Mouse (Mus musculus) neural tube, embryonic 15.5 days (tissue): Measurements from ENCODE around the gene Mroh2a. TPM values are rescaled to one million over a fixed set of nuclear protein-coding genes. Genes with fewer than 3 reads are reported as not detected.

Source experiments
- ATAC-seq: fragments of 200-750 bp; cut with Nextera tagmentation; 2 replicates; pipeline ENCODE4 v1.8.0; 2017; ENCODE audit warnings: mild to moderate bottlenecking, moderate TSS enrichment, moderate library complexity; ENCODE audit not compliant: low FRiP score
- H3K27ac ChIP-seq: fragments of 300-500 bp; sonication (generic); replicated peaks from 2 replicates; pipeline ENCODE4 v1.5.1; 2015; ENCODE audit warnings: mild to moderate bottlenecking, inconsistent platforms
- H3K27me3 ChIP-seq: fragments of 300-500 bp; sonication (generic); replicated peaks from 2 replicates; pipeline ENCODE4 v1.6.1; 2015; ENCODE audit warnings: inconsistent platforms
- H3K36me3 ChIP-seq: fragments of 300-500 bp; sonication (generic); 2 replicates; pipeline ENCODE4 v1.6.1; 2015; ENCODE audit warnings: inconsistent platforms
- H3K4me1 ChIP-seq: fragments of 300-500 bp; sonication (generic); 2 replicates; pipeline ENCODE4 v1.6.1; 2015; ENCODE audit warnings: inconsistent platforms
- H3K4me2 ChIP-seq: fragments of 300-500 bp; sonication (generic); 2 replicates; pipeline ENCODE4 v1.6.1; 2015; ENCODE audit warnings: inconsistent platforms, mild to moderate bottlenecking, moderate library complexity
- H3K4me3 ChIP-seq: fragments of 300-500 bp; sonication (generic); replicated peaks from 2 replicates; pipeline ENCODE4 v1.5.1; 2015; ENCODE audit warnings: mild to moderate bottlenecking, inconsistent platforms
- H3K9ac ChIP-seq: fragments of 300-500 bp; sonication (generic); replicated peaks from 2 replicates; pipeline ENCODE4 v1.6.1; 2015; ENCODE audit warnings: mild to moderate bottlenecking, inconsistent platforms
- H3K9me3 ChIP-seq: fragments of 300-500 bp; sonication (generic); replicated peaks from 2 replicates; pipeline ENCODE4 v1.6.1; 2016; ENCODE audit warnings: inconsistent platforms
- WGBS: fragments of 180-500 bp; shearing (Covaris S2); methylation state at CpG from one replicate; pipeline ENCODE4 v1.1.7; 2015; ENCODE audit warnings: mixed read lengths; 5-methylcytosine and 5-hydroxymethylcytosine counted together
- polyA plus RNA-seq: library from polyadenylated mRNA; unstranded; fragments of >200 nt; fragmentation: Nextera tagmentation; extraction: Ambion mirVana; gene quantifications from 2 replicates; pipeline ENCODE4 v1.2.1, GENCODE M21; 2015

Mroh2a gene
- polyA plus RNA-seq, 1 experiment from 2014 or later: 0.69 TPM

DNA sequence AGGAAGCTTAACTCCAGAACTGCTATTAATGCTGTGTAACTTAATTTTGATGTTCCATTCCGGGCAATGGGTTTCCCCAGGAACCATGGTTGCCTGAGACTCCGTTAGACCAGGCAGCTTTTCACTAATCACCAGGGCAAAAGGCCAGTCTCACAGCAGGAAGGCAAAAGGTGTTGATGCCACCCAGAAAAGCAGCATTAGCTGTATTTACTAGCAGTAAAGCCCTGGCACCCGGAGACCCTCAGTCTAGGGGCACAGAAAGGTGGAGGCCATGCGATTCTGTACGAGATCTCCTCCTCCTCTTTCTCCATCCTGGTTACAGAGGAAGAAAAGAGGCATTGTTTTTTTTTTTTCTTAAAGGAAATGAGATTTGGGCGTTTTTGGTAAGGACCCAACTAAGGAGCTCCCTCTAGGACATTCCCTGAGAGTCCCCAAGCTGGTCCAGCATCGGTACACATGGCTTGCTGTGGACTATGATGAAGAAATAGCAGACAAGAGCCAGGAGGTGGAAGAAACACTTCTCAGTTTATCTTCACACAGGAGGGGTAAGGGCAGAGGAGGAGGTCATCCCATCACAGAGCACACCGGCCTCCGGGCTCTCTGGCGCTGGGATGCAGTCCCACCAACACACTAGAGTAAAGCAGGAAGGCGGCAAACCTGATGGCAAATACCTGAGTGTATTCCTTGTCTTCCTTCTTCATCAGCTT lies 47.7 kb downstream of the Mroh2a start:
- Histone ChIP-seq H3K9me3 (no peaks in the 10 kb centered on the region), H3K4me3 (no peak overlapping the region), H3K9ac (no peak overlapping the region), H3K27me3 (0 out of 2 replicates have a peak, but pooled peaks cover 3% of the 10 kb centered on the region), H3K27ac (no peak overlapping the region), H3K4me1 (peaks cover 28% of the 10 kb centered on the region), H3K36me3 (peaks cover 34% of the 10 kb centered on the region), H3K4me2 (no peak overlapping the region)
- ATAC-seq: no peak
- 76% methylated on average over 11 of the region's 11 CpGs for WGBS

DNA sequence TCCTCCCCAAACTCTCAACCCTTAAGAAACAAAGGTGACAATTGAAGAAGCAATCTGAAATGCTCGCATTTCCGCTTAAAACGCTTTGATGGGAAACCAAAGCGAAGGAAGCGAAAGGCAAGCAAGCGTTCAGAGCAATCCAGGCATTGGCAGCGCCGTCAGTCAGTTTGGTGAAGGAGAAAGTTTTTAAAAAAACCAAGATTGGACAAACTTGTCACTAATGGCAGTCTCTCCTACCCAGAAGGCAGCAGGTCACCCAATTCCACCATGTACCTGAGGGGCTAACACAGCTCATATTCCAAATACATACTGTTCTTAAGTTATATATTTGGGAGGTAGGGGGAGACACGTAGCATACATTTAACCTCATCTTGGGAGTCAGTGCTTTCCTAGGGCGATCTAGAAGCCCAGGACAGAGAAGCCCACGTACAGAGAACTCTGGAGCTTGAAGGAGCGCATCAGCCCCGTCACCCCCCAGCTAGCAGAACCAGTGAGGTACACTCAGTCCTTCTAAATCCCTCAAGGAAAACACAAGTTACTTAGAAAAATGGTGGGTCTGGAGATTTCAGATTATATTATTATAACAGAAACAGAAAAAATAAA lies 48.4 kb downstream of the Mroh2a start:
- no peak for ATAC-seq
- whole genome bisulfite sequencing: 70% methylated on average over 13 of the region's 13 CpGs

DNA sequence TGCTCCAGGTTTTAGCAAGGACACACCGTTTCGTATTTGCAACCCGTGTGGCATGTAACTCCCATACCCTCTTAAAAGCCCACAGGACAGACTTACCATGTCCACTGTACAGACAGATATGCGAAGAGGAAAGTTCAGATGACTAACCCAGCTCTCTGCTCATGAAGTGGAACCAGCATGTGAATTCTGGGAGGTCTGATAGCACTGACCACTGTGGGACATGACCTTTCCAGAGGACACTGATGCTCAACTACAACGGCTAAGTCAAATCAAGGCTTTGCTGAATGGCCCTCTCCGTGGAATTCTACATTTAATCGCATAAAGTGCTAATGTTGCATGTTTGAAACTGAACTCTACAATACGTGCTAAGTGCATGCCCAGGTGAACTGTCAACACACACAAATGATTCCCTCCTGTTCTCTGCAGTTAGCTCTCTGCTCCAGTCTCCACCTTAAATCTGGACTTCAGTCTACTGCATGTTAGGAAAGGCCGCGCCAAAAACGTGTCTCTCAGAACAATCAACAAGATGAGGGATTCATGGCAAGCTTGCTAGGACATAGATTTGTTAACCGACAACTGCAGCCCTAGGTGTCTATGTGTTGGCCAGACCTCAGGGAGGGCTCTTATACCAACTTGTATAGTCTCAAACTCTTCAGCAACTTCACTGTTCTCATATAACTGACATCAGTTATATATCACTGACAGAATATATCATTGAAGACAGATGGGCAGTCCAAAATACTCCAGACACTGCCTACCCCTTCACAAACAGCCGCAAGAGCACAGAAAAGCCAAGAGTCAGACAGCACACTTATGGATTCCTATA lies 49.1 kb downstream of the Mroh2a start:
- peak overlapping the region; percentile 61 for H3K4me2 ChIP-seq
- ATAC-seq: no peak
- peaks cover 28% of the 10 kb centered on the region for H3K4me1 ChIP-seq
- WGBS: 68% methylated on average over 13 of the region's 13 CpGs
- peak overlapping the region; percentile 46 for H3K4me3 ChIP-seq
- no peak overlapping the region for H3K27ac ChIP-seq
- no peaks in the 10 kb centered on the region for H3K9me3 ChIP-seq
- H3K36me3 ChIP-seq: peaks cover 29% of the 10 kb centered on the region
- H3K27me3 ChIP-seq: 0 out of 2 replicates have a peak, but pooled peaks cover 4% of the 10 kb centered on the region
- peak overlapping the region; percentile 61 for H3K9ac ChIP-seq

More for the DNA sequence above, 48.4 kb downstream of the Mroh2a start:
- H3K36me3 ChIP-seq: peaks cover 29% of the 10 kb centered on the region
- H3K4me3 ChIP-seq: no peak overlapping the region
- no peak overlapping the region for H3K27ac ChIP-seq
- no peak overlapping the region for H3K4me2 ChIP-seq
- no peak overlapping the region for H3K9ac ChIP-seq
- H3K27me3 ChIP-seq: 0 out of 2 replicates have a peak, but pooled peaks cover 4% of the 10 kb centered on the region
- H3K4me1 ChIP-seq: peaks cover 28% of the 10 kb centered on the region
- H3K9me3 ChIP-seq: no peaks in the 10 kb centered on the region

DNA sequence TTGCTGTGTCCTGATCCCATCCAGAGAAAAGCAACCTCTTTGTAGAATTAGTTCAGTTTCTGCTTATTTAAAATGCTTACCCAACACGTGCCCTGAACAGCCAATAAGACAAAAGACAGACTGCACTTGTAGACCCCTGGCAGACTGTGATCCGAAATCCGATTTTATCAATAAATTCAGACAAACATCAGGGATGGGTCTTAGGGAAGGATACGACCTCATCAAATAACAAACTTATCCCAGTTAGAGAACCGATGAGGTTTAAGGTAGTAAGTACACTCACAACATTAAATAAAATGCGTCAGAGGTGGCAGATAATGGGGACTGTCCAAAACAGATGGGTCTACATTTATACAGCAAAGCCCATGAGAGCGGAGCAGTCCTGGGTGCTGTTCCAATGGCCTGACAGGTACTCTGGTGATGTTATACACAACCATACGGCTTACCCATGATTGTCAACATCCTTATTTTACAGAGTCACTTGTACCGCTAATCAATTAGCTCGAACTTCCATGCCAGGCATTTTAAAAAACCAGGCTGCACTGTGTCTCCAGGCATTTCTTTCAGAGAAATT lies 49.8 kb downstream of the Mroh2a start:
- H3K4me1 ChIP-seq: peaks cover 28% of the 10 kb centered on the region
- 31% methylated on average over 10 of the region's 10 CpGs for WGBS
- H3K27me3 ChIP-seq: 0 out of 2 replicates have a peak, but pooled peaks cover 4% of the 10 kb centered on the region
- ATAC-seq: peak; percentile 45
- H3K36me3 ChIP-seq: peaks cover 25% of the 10 kb centered on the region
- H3K9ac ChIP-seq: peak overlapping the region; percentile 61
- H3K4me3 ChIP-seq: peak overlapping the region; percentile 46
- peak overlapping the region; percentile 61 for H3K4me2 ChIP-seq
- H3K9me3 ChIP-seq: 0 out of 2 replicates have a peak, but pooled peaks cover 2% of the 10 kb centered on the region
- H3K27ac ChIP-seq: peak overlapping the region; percentile 72

DNA sequence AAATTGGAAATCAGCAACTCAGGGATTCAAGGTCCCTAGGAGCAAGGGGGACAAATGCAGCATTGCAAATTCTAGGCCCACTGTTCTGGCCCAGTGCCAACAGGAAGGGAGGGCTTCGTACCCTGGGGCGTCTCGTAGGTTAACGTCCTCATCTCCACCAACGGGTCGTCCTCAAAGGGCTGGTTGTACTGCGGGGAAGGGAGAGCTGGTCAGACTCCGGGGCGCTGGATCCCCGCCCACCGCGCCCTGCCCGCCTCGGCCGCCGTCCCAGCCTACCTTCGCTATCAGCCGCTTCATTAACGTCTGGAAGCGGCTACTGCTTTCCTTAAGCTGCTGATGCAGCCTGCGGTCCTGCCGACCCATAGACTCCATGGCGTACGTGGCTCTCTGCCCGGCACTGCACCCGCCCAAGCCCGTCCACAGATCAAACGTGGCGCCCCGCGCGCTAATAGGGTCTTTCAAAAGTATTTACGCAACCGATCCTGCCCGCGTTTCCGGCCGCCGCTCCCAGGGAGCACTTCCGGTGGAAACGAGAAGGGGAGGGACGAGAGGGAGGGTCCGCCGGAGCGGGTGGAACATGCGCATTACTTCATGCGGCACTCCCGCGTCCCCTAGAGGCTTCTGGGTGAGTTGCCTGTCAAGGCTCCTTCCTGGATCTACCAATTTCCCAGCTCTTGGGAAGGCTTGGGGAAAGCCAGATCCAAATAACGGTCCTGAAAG lies 50.5 kb downstream of the Mroh2a start, which contains the start of the genes Hjurp and Trpm8:
Gene Hjurp, minus strand, starts transcription at position 536 of the 720 bp plus-strand sequence.
Gene Trpm8, plus strand, starts transcription at position 564 of the 720 bp plus-strand sequence.
- Histone ChIP-seq H3K27me3 (0 out of 2 replicates have a peak, but pooled peaks cover 4% of the 10 kb centered on the region), H3K27ac (peak within 1 kb of the TSS; percentile 72), H3K9ac (peak within 1 kb of the TSS; percentile 61), H3K4me1 (peaks cover 28% of the 10 kb centered on the region), H3K36me3 (peaks cover 24% of the 10 kb centered on the region), H3K4me3 (peak within 1 kb of the TSS; percentile 46), H3K4me2 (peak within 1 kb of the TSS; percentile 61), H3K9me3 (peaks cover 8% of the 10 kb centered on the region)
- ATAC-seq: peak; percentile 98
- under 1% methylated on average over 50 of the region's 50 CpGs for WGBS

DNA sequence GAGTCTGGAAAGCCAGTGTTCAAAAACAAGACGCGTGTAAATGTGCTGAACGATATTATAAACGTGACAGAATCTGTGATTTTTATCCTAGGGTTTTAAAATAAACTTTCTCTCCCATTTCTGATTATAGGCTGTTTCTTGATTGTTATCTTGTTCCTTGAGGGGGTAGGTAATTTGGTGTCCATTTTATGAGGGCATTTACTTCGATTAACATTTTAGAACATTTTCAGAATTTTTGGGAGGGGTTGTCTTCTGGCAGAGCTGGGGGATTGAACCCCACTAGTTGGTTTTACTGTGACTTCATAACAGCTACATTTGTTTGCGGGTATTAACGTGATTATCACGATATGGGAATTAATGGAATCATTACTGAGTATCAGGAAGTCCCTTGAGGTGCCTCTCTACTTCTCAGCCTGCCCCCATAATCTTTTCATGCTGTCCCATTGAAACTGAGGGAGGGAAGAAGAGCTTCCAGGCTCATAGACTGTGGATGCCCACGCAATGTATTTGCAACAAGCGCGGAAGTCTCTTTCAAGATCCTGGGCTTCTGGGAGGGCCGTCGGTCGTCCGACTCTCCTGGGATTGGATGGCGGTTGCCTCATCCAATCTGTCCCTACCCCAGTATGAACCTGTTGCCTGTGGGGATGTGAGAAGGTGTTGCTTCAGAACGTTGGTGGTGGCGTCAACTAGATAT lies 51.2 kb downstream of the Mroh2a start:
- H3K9me3 ChIP-seq: peaks cover 11% of the 10 kb centered on the region
- peak; percentile 17 for ATAC-seq
- peaks cover 28% of the 10 kb centered on the region for H3K4me1 ChIP-seq
- peak overlapping the region; percentile 46 for H3K4me3 ChIP-seq
- H3K27ac ChIP-seq: peak overlapping the region; percentile 72
- H3K9ac ChIP-seq: peak overlapping the region; percentile 61
- WGBS: 67% methylated on average over 18 of the region's 18 CpGs
- H3K27me3 ChIP-seq: 0 out of 2 replicates have a peak, but pooled peaks cover 4% of the 10 kb centered on the region
- H3K4me2 ChIP-seq: peak overlapping the region; percentile 61
- peaks cover 18% of the 10 kb centered on the region for H3K36me3 ChIP-seq

DNA sequence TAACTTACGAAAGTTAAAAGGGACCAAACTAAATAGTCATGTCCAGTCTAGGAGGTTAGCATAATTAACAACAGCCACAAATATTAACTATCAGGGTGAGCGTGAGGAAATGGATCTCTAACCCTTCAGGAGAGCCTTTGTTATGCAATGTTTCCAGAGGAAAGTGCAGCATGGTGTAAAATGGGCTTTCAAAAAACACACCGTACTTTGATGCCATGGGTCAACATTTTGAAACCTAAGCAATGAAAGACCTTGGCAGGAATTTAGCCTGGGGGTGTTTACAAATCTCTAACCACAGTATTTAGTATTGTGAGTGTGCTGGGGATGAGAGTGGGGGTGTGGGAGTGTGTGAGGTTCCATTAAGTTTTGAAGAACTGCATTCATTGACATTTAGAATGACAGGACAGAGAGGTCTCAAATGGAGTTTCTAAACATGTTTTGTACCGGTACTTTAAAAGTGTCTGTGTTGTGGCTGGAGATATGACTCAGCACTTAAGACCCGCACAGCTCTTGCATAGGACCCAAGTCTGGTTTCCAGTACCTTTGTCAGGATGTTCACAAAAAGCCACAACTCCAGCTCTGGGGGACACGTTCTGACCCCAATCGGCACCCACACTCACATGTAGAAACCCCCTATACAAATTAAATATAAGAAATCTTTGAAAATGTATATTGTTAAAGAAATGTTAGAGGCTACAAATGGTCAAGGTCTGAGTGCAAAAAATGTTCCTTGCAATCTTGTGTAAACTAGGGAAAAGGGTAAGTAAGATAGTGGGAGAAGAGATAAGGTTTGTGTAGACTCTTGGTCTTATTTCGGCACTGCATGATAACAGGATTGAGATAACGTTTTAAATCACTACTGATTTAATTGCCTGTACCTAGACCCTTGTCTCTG lies 52.6 kb downstream of the Mroh2a start:
- 70% methylated on average over 9 of the region's 9 CpGs for WGBS
- H3K4me3 ChIP-seq: no peak overlapping the region
- no peak overlapping the region for H3K27ac ChIP-seq
- no peak for ATAC-seq
- no peak overlapping the region for H3K4me2 ChIP-seq
- 0 out of 2 replicates have a peak, but pooled peaks cover 4% of the 10 kb centered on the region for H3K27me3 ChIP-seq
- peaks cover 28% of the 10 kb centered on the region for H3K4me1 ChIP-seq
- H3K36me3 ChIP-seq: peaks cover 8% of the 10 kb centered on the region
- peaks cover 25% of the 10 kb centered on the region for H3K9me3 ChIP-seq
- H3K9ac ChIP-seq: no peak overlapping the region

DNA sequence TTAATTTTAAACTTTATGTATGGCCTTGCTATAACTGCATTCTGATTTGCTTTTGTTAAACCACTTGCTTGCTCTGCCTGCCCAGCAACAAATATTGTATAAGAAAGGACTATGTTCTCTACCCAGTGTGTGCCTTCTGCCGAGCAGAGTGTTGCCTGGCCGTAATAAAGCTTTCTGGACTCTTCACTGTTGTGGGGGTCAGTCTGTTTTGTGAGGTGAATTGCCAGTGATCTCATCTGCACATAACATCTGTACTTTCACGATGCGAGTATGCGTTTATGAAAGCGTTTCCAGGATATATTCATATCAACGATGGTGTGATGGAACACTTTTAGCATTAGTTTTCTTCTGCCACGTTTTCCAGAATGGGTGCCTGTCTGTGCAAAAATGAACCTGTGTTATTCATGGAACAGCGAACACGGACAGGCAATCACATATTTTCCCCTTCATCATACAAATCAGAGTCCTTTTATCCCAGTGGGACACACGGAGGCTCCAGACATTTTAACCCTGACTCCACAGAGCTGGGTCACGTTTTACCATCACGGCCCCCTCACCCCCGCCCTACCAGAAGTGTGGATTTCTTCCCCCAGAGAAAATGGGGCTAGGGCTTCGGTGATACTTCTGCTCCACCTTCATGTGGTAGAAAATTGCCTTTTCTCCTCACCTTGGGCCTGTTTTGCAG lies 53.4 kb downstream of the Mroh2a start:
- H3K27me3 ChIP-seq: 0 out of 2 replicates have a peak, but pooled peaks cover 4% of the 10 kb centered on the region
- H3K9ac ChIP-seq: no peak overlapping the region
- no peak overlapping the region for H3K27ac ChIP-seq
- H3K9me3 ChIP-seq: peaks cover 32% of the 10 kb centered on the region
- H3K4me3 ChIP-seq: no peak overlapping the region
- no peak overlapping the region for H3K4me2 ChIP-seq
- ATAC-seq: no peak
- no peaks in the 10 kb centered on the region for H3K36me3 ChIP-seq
- H3K4me1 ChIP-seq: peaks cover 26% of the 10 kb centered on the region
- 75% methylated on average over 15 of the region's 15 CpGs for WGBS

DNA sequence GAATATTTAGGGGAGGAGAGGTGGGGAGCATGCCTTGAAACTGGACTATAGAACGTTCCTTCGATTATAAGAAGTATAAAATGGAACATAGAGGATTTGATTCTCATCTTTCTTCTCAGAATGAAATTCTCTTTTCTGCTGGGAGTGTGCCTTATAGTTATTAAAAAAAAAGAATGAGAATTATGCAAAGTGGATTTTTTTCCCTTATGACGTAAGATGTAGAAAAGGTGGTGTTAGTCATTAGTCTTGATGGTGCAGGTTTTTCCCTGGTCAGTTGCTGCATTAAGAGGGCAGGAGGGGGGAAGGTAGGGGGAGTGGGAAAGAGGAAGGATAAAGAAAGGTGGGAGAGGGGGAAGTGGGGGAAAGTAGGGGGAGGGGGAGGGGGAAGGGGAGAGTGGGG lies 55.5 kb downstream of the Mroh2a start:
- H3K4me3 ChIP-seq: no peak overlapping the region
- no peak overlapping the region for H3K27ac ChIP-seq
- peaks cover 7% of the 10 kb centered on the region for H3K4me1 ChIP-seq
- H3K4me2 ChIP-seq: no peak overlapping the region
- no peaks in the 10 kb centered on the region for H3K36me3 ChIP-seq
- H3K9ac ChIP-seq: no peak overlapping the region
- 60% methylated on average over 3 of the region's 3 CpGs for WGBS
- H3K27me3 ChIP-seq: 0 out of 2 replicates have a peak, but pooled peaks cover 4% of the 10 kb centered on the region
- peaks cover 45% of the 10 kb centered on the region for H3K9me3 ChIP-seq
- no peak for ATAC-seq
